Mouse (Mus musculus) midbrain, embryonic 14.5 days (tissue): ENCODE measurements around the gene Chd4. TPM values are rescaled to one million over a fixed set of nuclear protein-coding genes. Genes with fewer than 3 reads are reported as not detected.

Source experiments
- ATAC-seq: fragments of 200-750 bp; cut with Nextera tagmentation; 2 replicates; pipeline ENCODE4 v1.8.0; 2017; ENCODE audit warnings: moderate number of reproducible peaks, moderate library complexity; ENCODE audit not compliant: low FRiP score, low TSS enrichment
- DNase-seq: peaks from one replicate; pipeline ENCODE4 v3.0.0-alpha.2; 2015
- H3K27ac ChIP-seq: fragments of 300-500 bp; sonication (generic); replicated peaks from 2 replicates; pipeline ENCODE4 v1.5.1; 2014; ENCODE audit warnings: mild to moderate bottlenecking, low read depth, low read length, moderate library complexity
- H3K27me3 ChIP-seq: fragments of 300-500 bp; sonication (generic); 2 replicates; pipeline ENCODE4 v1.6.1; 2014; ENCODE audit warnings: low read length, control low read depth, mixed read lengths; ENCODE audit not compliant: control insufficient read depth, insufficient read depth
- H3K36me3 ChIP-seq: fragments of 300-500 bp; sonication (generic); 2 replicates; pipeline ENCODE4 v1.6.1; 2014; ENCODE audit warnings: low read length, control low read depth; ENCODE audit not compliant: control insufficient read depth, insufficient read depth
- H3K4me1 ChIP-seq: fragments of 300-500 bp; sonication (generic); 2 replicates; pipeline ENCODE4 v1.6.1; 2014; ENCODE audit warnings: mild to moderate bottlenecking, antibody characterized with exemption, low read length, control low read depth; ENCODE audit not compliant: control insufficient read depth, insufficient read depth
- H3K4me2 ChIP-seq: fragments of 300-500 bp; sonication (generic); 2 replicates; pipeline ENCODE4 v1.6.1; 2014; ENCODE audit warnings: mild to moderate bottlenecking, low read length, moderate library complexity
- H3K4me3 ChIP-seq: fragments of 300-500 bp; sonication (generic); replicated peaks from 2 replicates; pipeline ENCODE4 v1.5.1; 2014; ENCODE audit warnings: low read depth, low read length
- H3K9ac ChIP-seq: fragments of 300-500 bp; sonication (generic); replicated peaks from 2 replicates; pipeline ENCODE4 v1.6.1; 2014; ENCODE audit warnings: mild to moderate bottlenecking, low read length, moderate library complexity
- H3K9me3 ChIP-seq: fragments of 300-500 bp; sonication (generic); 2 replicates; pipeline ENCODE4 v1.6.1; 2016; ENCODE audit warnings: low read length, control low read depth, mixed read lengths; ENCODE audit not compliant: control insufficient read depth
- WGBS: fragments of 180-500 bp; shearing (Covaris S2); extraction: QIAGEN DNeasy Blood & Tissue Kit; methylation state at CpG from one replicate; pipeline ENCODE4 v1.1.7; 2014; 5-methylcytosine and 5-hydroxymethylcytosine counted together
- polyA plus RNA-seq: library from polyadenylated mRNA; unstranded; fragments of >200 nt; fragmentation: Nextera tagmentation; extraction: Ambion mirVana; gene quantifications from 2 replicates; pipeline ENCODE4 v1.2.1, GENCODE M21; 2014

The Chd4 gene
- polyA plus RNA-seq, 1 experiment from 2014 or later: 90.6 TPM

DNA sequence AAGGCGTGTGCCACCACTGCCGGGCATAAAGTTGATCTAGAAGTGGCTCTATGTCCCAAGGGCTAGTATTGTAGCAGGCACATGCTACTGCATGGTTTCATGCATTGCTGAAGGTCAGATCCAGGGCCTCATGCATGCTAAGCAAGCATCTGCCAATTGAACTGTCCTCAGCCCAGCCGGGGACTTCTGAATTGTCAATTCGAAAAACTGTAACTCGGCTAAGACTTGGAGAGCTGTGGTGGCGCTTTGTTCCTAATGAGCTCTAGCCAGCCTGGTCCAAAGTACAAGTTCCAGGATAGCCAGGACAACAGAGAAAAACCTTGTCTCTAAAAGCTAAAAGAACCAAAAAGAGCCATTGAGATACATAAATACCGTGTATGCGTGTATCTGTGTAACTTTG, 23.6 kb downstream of the Chd4 start:
- Histone ChIP-seq H3K4me2 (no peak overlapping the region), H3K4me1 (no peaks in the 10 kb centered on the region), H3K27me3 (no peaks in the 10 kb centered on the region), H3K4me3 (no peak overlapping the region), H3K27ac (no peak overlapping the region), H3K9me3 (no peaks in the 10 kb centered on the region), H3K9ac (no peak overlapping the region), H3K36me3 (peaks cover 98% of the 10 kb centered on the region)
- WGBS: 93% methylated on average over 8 of the region's 8 CpGs
- ATAC-seq: no peak
- DNase-seq: no peak

DNA sequence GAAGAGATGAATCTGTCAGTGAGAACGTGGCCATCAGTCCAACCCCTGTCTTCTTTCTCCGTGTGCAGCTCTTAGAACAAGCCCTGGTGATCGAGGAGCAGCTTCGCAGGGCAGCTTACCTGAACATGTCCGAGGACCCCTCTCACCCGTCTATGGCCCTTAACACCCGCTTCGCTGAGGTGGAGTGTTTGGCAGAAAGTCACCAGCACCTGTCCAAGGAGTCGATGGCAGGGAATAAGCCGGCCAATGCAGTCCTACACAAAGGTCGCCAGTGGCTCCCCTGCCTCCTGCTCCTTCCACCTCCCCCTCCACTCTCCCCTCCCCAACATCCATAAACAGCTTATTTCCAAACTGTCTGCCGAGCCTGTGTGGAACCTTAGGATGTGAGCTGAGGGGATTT, 32.9 kb downstream of the Chd4 start:
- Histone ChIP-seq H3K4me1 (peaks cover 7% of the 10 kb centered on the region), H3K27me3 (no peaks in the 10 kb centered on the region), H3K27ac (no peak overlapping the region), H3K9me3 (no peaks in the 10 kb centered on the region), H3K36me3 (peaks cover 76% of the 10 kb centered on the region), H3K9ac (no peak overlapping the region), H3K4me2 (no peak overlapping the region), H3K4me3 (no peak overlapping the region)
- WGBS: 92% methylated on average over 12 of the region's 12 CpGs
- ATAC-seq (no peak), DNase-seq (no peak)

DNA sequence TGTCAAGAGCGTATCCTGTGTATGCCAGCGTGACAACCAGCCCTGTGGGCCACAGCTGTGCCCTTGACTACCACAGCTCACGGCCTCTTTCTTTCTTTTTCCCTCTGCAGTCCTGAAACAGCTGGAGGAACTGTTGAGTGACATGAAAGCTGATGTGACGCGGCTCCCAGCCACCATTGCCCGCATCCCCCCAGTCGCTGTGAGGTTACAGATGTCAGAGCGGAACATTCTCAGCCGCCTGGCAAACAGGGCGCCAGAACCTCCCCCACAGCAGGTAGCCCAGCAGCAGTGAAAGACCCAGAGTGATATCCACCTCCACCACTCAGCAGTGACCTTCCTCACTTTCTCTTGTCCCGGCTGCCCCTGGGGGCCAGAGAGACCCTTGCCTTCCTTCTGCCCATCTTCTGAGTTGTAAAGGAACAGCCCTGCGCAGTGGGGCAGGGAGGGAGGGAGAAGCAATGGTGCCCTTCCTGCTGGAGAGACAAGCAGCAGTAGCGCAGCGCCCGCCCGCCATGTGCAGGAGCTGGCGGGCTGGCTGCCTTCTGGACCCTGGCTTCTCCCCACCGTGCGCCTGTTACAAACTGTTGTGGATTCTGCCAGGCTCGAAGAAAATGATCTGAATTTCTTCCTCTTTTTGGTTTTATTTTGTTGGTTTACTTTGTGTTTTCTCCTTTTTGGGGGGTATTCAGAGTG, 34.1 kb downstream of the Chd4 start:
- Histone ChIP-seq H3K4me2 (no peak overlapping the region), H3K27me3 (no peaks in the 10 kb centered on the region), H3K4me1 (peaks cover 7% of the 10 kb centered on the region), H3K9ac (no peak overlapping the region), H3K4me3 (no peak overlapping the region), H3K36me3 (peaks cover 76% of the 10 kb centered on the region), H3K27ac (no peak overlapping the region), H3K9me3 (no peaks in the 10 kb centered on the region)
- DNase-seq: no peak
- ATAC-seq: no peak
- WGBS: 88% methylated on average over 20 of the region's 20 CpGs

DNA sequence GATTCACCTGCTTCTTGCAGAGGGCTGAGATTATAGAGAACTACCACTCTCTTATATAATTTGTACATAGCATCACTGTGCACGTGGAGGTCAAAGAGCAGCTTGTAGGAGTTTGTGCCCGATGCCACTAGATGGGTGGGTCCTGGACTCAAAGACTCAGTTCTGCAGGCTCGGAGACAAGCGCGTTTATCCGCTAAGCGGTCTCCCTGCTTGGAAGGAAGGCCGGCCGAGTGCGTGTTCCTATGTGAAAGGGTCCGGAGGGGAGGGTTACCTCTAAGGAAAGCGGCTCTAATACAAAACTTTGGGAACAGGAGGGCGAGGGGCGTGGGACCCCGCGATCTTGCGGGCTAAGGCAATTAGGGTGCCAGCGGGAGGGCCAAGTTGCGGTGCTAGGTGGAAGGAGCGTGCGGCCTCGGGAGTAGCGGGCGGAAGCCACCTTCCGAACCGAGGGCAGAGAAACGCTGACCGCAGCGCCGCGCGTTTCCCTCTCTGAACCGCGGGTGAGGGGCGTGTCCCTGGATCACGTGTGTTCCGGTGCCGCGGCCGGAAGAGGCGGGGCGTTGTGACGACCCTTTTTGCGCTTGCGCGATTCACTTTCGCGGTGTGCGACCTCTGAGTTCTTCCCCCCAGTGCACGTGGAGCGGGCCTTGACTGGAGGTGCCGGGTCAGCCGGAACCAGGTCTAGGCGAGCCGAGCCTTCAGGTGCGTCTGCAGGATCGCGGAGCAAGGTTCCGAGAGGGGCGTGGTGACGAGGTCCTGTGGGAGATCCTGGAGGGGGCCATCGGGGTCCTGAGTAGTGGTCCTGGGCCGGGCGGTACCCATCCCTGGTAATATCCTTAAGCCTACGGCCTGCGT, 35.7 kb downstream of the Chd4 start, which contains the start of gene Nop2:
Nop2 (plus strand) TSS at position 608 of the 855 bp plus-strand sequence.
- ATAC-seq: peak; percentile 93

DNA sequence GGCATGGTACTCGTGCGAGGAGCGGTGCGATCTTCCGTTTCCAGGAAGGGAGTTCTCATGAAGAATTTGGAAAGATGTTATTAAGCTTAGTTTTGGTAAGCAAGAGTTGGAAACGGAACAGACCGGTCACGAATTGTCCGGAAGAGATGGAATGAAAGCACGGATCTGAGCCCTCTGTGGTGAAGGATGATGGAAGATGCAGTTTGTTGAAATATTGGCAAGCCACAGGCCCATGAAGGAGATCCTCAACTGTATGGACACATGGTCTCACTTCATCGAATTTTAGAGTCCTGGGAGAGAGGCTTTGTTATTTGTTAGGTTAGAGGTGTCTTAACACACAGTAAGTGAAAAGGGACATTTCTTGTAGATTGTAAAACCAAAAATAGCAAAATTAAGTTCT, 36.7 kb downstream of the Chd4 start:
- H3K9ac ChIP-seq: peak overlapping the region; percentile 79
- peaks cover 7% of the 10 kb centered on the region for H3K4me1 ChIP-seq
- peaks cover 73% of the 10 kb centered on the region for H3K36me3 ChIP-seq
- H3K27ac ChIP-seq: no peak overlapping the region
- H3K4me2 ChIP-seq: peak overlapping the region; percentile 92
- DNase-seq: no peak
- no peaks in the 10 kb centered on the region for H3K9me3 ChIP-seq
- peak overlapping the region; percentile 88 for H3K4me3 ChIP-seq
- ATAC-seq: no peak
- WGBS: 11% methylated on average over 11 of the region's 11 CpGs
- no peaks in the 10 kb centered on the region for H3K27me3 ChIP-seq

More for the DNA sequence above, 35.7 kb downstream of the Chd4 start, which contains the start of gene Nop2:
- H3K4me2 ChIP-seq: peak within 1 kb of the TSS; percentile 92
- no peaks in the 10 kb centered on the region for H3K27me3 ChIP-seq
- H3K9me3 ChIP-seq: no peaks in the 10 kb centered on the region
- WGBS: under 1% methylated on average over 66 of the region's 66 CpGs
- peaks cover 73% of the 10 kb centered on the region for H3K36me3 ChIP-seq
- H3K4me1 ChIP-seq: peaks cover 7% of the 10 kb centered on the region
- H3K27ac ChIP-seq: peak within 1 kb of the TSS; percentile 81
- DNase-seq: peak; percentile 98
- H3K9ac ChIP-seq: peak within 1 kb of the TSS; percentile 79
- H3K4me3 ChIP-seq: peak within 1 kb of the TSS; percentile 88

DNA sequence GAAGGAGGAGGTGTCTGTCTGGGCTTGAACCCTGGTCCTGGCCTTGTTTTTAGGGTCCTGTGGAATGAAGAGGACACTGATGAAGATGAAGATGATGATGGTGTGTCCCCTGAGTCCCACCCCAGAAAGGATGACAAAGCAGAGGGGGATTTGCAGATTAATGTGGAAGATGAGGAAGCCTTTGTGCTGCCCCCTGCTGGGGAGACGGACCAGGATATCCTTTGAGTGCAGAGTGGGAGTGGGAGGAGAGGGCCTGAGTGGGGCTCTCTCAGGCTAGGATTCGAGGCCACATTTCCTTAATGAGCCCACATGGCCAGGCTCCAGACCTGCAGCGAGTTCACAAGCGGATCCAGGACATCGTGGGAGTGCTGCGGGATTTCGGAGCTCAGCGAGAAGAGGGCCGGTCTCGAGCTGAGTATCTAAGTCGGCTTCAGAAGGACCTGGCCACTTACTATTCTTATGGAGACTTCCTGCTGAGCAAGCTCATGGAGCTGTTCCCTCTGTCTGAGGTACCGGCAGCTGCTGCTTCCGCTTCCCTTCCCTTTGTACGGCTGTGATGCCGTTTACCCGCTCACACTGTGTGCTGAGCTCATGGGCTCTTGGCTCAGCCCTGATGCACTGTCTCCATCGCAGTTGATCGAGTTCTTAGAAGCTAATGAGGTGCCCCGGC, 41.4 kb downstream of the Chd4 start:
- H3K9ac ChIP-seq: no peak overlapping the region
- WGBS: 87% methylated on average over 19 of the region's 19 CpGs
- no peak overlapping the region for H3K4me3 ChIP-seq
- H3K9me3 ChIP-seq: no peaks in the 10 kb centered on the region
- no peaks in the 10 kb centered on the region for H3K27me3 ChIP-seq
- no peak overlapping the region for H3K27ac ChIP-seq
- no peak overlapping the region for H3K4me2 ChIP-seq
- ATAC-seq: no peak
- peak; percentile 57 for DNase-seq
- peaks cover 6% of the 10 kb centered on the region for H3K4me1 ChIP-seq
- peaks cover 85% of the 10 kb centered on the region for H3K36me3 ChIP-seq

DNA sequence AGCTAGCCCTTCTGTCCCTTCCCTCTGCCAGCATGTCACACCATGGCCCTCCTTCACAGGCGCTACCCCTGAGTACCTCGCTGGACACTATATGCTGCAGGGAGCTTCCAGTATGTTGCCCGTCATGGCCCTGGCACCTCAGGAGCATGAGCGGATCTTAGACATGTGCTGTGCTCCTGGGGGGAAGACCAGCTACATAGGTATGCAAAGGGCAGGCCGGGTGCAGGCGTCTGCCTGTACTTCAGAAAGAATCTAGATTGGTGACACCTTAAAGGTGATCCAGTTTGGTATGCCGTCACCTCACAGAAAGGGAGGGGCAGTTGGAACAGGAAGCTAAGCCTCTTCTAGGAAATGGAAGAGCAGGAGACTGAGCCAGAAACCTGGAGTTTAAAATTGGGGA, 44.0 kb downstream of the Chd4 start:
- no peak overlapping the region for H3K4me3 ChIP-seq
- peaks cover 82% of the 10 kb centered on the region for H3K36me3 ChIP-seq
- WGBS: 91% methylated on average over 7 of the region's 7 CpGs
- no peaks in the 10 kb centered on the region for H3K27me3 ChIP-seq
- no peak overlapping the region for H3K27ac ChIP-seq
- ATAC-seq (no peak), DNase-seq (no peak)
- H3K9me3 ChIP-seq: no peaks in the 10 kb centered on the region
- no peak overlapping the region for H3K4me2 ChIP-seq
- H3K4me1 ChIP-seq: 0 out of 2 replicates have a peak, but pooled peaks cover 1% of the 10 kb centered on the region
- no peak overlapping the region for H3K9ac ChIP-seq

DNA sequence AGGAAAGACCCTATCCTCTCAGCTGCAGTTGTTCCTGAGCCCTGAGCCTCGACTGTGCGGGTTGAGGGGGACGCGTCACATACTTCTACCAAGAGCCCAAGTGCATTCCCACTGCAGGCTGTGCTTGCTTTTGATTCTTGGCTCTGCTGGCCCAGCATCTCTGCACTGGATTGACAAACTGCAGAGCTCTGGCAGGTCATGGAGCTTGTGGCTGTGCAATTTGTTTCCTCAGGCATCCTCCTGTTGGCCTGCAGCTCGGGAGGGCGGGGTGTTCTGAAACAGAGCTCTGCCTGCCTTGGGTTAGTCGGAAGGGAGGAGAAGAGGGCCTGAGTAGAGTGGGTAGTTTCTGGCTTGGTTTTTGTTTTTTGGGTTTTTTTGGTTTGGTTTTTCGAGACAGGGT, 46.7 kb downstream of the Chd4 start:
- peaks cover 21% of the 10 kb centered on the region for H3K4me1 ChIP-seq
- H3K4me3 ChIP-seq: no peak overlapping the region
- H3K4me2 ChIP-seq: no peak overlapping the region
- DNase-seq (no peak), ATAC-seq (no peak)
- H3K9ac ChIP-seq: no peak overlapping the region
- H3K36me3 ChIP-seq: peaks cover 58% of the 10 kb centered on the region
- H3K27me3 ChIP-seq: no peaks in the 10 kb centered on the region
- H3K9me3 ChIP-seq: no peaks in the 10 kb centered on the region
- H3K27ac ChIP-seq: no peak overlapping the region
- WGBS: 92% methylated on average over 8 of the region's 8 CpGs
